Mouse (Mus musculus) adrenal gland, postnatal 10 days (tissue): Measurements from ENCODE around the gene Ephb3. TPM values are rescaled to one million over a fixed set of nuclear protein-coding genes. Genes with fewer than 3 reads are reported as not detected.

Experiments
- DNase-seq: peaks from one replicate; pipeline ENCODE4 v3.0.0; 2021; ENCODE audit warnings: mixed read lengths
- total RNA-seq, 2 experiments: library from RNA; stranded (reverse); gene quantifications; 2 replicates each; pipeline ENCODE4 v1.2.3; 2021

Ephb3 gene
- total RNA-seq, 2 experiments from 2014 or later, result 3.9 to 4.6 TPM

DNA sequence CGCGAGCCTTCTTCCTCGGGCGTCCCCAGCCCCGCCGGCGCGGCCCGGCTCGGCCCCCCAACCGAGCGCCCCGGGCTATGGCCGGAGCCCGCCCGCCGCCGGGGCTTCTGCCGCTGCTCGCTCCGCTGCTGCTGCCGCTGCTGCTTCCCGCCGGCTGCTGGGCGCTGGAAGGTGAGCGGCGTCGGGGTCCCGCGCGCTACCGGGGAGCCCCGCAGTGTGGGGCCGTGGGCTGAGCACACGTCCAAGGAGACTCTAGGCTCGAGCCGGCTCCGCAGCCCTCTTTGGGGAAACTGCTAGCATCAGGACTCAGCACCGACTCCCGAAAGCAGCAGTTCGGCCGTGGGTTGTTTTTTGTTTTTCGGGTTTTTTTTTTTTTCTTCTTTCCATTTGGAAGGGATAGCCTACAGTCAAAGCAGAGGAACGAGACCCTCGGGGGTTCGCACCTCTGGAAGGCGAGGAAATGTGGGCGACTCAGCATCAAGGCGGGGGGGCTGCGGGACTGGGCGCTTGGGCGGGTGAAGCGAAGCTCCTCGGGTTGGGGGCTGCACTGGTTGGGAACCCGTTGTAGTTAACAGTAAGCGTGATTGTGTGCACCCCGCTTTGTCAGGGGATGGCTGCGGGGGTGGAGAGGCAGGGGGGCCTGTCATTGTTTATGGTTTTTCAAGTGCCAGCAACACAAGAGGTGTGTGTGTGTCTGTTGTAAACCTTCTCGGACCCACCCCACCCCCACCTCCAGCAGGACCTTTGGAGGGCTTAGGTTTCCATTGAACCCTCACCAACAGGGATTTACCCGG lies 735 bp downstream of the Ephb3 start:
- DNase-seq, result no peak

DNA sequence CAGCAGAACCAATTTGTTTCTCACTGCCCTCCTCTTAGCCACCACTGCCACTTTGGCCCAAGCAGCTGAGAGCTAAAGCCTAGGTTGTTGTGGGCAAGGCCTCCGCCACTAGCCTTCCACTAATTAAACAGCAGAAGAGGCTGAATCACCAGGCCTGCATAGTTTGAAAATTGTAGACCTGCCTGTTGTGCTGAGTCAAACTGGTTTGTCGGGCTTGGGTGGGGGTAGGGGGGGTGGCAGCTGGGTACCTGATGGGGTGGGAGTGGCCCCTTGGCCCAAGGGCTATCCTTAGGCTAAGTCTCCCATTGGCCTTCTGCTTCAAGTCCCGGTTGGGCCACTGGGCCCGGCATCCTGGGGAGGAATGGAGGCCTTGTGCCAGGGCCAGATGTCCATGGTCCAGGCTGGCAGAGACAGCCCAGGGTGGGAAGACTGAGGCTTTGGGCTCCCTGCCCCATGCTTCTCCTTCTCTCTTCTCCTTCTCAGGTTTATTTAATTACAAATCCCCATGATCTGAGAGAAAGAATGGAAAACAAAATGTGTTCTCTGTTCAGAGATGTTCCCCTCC lies 3.5 kb downstream of the Ephb3 start:
- no peak for DNase-seq

DNA sequence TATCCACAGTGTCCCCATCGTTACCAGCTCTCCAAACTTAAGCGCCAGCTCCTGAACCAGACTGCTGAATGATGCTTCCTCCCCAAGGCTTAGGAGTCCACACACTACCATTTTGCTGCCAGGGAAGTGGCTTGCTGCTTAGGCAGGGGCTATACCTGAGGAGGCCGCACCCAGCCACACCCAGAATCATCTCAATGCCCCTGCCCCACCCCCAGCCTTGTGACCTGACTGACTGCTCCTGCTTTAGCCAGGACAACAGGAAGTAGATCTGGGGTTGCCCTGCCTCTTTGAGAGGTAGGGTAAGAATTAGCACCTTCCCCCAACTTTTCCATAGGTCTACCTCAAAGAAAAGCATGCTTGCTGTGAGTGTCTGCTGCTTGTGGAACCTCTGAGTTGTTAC lies 4.7 kb downstream of the Ephb3 start:
- DNase-seq, result no peak

DNA sequence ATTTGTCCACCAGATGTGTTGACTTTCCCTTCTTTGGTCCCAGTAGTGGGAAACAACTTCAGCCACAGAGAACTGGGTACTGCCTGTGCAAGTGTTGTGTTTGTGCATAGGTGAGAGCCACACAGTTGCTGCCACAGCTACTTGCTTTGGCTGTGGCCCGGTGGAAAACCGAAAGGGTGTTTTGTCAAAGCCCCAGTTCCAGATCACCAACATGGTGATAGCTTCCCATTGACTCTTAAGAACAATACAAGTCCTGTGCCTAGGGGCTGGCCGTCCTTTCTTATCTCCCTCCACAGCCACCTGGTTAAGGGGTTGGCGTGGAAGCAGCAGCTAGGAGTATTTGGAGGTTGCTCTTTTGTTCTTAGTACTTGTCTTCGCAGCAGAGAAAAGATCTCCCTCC lies 5.6 kb downstream of the Ephb3 start:
- no peak for DNase-seq

DNA sequence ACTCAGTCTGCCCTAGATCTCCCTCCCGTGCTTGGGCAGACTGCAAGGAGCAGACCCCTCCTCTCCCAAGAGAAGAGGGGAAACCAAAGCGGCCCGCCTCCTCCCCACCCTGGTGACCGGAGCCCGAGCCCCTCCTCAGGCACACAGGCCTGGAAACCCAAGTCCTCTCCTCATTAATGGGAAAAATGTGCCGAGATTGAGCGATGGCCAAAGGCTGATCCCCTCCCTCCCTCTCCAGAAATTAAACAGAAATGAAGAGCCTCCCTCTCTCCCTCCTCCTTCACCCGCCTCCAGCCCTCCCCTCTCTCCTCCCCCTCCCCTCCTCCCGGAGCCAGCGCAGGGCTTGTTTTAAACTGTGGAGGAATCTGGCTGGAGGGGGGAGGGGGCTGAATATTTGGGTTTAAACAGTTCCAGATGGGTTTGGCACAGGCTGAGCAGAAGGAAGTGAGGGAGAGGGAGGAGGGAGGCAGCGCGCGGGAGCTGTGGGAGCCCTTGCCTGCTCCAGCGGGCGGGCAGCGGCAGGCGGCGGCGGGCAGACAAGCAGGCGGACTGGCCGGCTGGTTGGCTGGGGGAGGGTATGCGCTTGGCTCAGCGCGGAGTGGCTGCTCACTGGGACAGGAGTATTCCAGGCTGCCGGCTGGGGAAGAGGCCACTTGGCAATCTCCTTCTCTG lies 6.2 kb downstream of the Ephb3 start:
- DNase-seq, result peak; percentile 77

- DNase-seq, result no peak
Observed at GRCm38 (mm10) chr16:21211501-21211900, 6.9 kb downstream of the Ephb3 start.

DNA sequence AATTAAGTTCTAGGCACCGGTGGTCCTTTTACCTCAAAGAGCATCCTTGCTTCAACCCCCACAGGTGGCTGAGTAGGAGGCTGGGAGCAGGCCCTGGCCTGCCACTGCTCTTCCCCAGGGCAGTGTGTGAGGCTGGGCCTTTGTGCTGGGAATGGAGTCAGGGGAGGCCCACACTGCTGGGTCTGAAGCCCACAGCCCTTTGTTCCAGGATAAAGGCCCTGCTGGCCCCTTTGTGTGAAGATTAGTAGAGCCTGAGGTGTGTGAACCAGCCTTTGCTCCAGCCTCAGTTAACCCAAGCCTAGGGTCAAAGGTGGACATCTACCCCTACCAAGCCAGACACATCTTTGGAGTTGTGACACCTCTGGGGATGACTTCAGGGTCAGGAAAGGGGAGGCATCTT lies 7.8 kb downstream of the Ephb3 start:
- no peak for DNase-seq

GRCm38 (mm10) chr16:21213939-21214338 lies 9.4 kb downstream of the Ephb3 start:
- no peak for DNase-seq

- DNase-seq, result no peak
Observed at GRCm38 (mm10) chr16:21214803-21215202, 10.2 kb downstream of the Ephb3 start.

DNA sequence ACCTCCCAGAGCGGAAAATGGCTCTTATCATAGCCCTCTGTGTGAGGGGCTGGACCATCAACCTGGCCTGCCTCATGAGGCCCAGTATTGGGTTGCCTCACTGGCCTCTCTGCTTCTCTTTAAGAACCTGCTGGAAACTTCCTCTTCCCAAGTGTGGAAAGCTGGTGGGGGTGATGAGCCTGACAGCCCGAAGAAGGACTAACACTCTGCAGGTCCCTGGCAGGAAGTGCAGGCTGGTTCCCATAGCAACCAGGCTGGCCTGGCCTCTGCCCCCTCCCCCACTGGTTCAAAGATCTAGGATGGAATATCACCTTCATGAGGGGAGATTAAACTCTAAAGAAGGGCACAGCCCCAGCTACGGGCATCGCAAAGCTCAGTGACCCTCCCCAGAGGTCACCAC lies 11.5 kb downstream of the Ephb3 start:
- DNase-seq, result no peak

GRCm38 (mm10) chr16:21217233-21217632 lies 12.7 kb downstream of the Ephb3 start:
- DNase-seq, result no peak

DNA sequence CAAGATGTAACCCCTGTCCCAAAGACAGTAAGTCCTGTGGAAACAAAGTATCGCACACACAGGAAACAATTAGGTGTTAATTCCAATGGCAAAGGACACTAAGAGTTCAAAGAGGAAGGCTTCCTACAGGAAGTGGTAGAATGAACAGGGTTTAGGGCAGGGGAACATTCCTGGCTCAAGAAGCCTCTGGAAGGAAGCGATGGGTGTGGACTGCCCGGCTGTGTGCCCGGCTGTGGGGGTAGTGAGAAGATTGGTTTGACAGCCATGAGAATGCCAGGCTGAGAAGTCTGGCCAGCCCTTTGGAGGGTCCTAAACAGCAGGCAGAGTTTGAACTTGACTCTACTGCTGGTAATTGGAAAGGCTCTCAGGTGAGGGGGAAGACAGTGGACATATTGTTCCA lies 15.1 kb downstream of the Ephb3 start:
- DNase-seq, result no peak

DNA sequence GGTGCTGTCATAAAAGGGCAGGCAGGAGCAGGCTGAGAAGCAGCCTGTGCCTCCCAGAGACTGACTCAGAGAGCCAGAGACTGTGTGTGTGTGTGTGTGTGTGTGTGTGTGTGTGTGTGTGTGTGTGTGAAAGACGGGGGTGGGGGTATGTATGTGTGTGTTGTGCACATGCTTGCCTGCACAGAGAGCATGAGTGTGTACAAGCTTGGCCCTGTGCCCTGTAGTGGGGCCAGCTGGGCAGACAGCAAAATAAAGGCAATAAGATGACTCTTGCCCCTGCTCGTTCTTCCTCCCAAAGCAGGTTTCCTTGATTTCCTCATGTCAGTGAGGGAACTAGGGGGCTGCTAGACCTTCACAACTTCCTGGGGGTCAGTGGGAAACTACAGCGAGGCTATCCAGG lies 18.5 kb downstream of the Ephb3 start:
- no peak for DNase-seq

- DNase-seq, result no peak
Observed at GRCm38 (mm10) chr16:21224648-21225240, 20.2 kb downstream of the Ephb3 start.

GRCm38 (mm10) chr16:21226629-21227028 lies 22.1 kb downstream of the Ephb3 start:
- DNase-seq, result no peak

- DNase-seq, result no peak
Observed at GRCm38 (mm10) chr16:21235135-21235534, 30.6 kb downstream of the Ephb3 start.

- DNase-seq, result peak; percentile 32
Observed at GRCm38 (mm10) chr16:21238722-21239121, 34.2 kb downstream of the Ephb3 start.

GRCm38 (mm10) chr16:21240547-21240946 lies 36.0 kb downstream of the Ephb3 start:
- no peak for DNase-seq

- DNase-seq, result no peak
Observed at GRCm38 (mm10) chr16:21241030-21241429, 36.5 kb downstream of the Ephb3 start.

DNA sequence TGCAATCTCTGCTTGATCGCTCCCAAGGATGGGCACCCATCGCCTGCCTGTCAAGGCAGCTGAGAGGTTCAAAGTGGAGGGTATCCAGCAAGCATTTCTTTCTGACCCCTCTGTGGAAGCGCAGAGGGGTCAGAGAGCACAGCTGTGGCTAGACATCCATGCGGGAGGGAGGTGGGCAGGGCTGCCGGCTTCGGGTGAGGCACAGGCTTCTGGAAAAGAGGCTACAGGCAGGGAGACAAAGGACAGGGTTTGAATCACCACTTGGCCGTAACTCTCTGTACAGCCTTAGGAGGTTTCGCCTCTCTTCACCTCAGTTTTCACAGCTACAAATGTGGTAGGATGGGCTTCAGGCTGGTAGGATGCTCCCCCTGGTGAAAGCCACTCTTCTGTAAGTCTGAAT lies 38.4 kb downstream of the Ephb3 start:
- DNase-seq, result no peak

DNA sequence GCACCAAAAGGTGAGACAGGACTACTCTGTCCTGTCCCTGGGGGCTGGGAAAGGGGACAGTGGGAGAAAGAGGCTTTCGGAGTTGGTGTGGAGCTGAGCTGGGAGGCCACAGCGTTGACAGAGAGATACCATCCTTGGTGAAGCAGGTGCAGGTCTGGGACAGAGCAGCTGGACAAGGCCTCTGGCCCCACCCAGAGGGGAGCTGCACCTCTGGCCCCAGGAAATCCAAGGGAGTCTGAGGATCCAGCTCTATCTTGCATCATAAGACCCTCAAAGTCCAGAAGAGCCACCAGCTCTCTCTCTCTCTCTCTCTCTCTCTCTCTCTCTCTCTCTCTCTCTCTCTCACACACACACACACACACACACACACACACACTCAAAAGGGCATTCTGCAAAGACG lies 40.2 kb downstream of the Ephb3 start:
- no peak for DNase-seq

- no peak for DNase-seq
Observed at GRCm38 (mm10) chr16:21245387-21245786, 40.8 kb downstream of the Ephb3 start.

DNA sequence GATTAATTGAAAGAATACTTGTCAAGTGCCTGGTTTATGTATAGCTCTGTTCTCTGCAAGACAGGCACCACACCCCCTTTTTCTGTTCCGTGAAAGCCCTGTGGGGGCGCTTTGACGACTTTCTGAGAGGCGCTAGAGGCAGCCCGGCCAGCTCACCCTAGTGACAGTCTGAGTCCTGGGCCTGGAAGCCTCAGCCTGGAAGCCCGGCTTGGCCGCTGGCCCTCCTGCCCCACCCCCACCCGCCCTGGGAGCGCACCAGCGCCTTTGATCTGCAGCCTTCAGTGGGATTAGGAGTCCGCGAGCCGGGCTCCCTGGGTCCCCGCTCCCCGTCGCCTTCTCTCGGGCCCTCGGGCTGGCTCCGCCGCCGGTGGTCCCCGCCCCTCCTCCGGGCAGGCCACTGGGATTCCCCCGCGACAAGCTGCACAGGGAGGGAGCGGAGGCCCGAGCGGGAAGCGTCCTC lies 41.4 kb downstream of the Ephb3 start:
- peak; percentile 88 for DNase-seq
